Mouse (Mus musculus): Measurements from ENCODE around the gene Ftl1-ps1.

Ftl1-ps1 gene

DNA sequence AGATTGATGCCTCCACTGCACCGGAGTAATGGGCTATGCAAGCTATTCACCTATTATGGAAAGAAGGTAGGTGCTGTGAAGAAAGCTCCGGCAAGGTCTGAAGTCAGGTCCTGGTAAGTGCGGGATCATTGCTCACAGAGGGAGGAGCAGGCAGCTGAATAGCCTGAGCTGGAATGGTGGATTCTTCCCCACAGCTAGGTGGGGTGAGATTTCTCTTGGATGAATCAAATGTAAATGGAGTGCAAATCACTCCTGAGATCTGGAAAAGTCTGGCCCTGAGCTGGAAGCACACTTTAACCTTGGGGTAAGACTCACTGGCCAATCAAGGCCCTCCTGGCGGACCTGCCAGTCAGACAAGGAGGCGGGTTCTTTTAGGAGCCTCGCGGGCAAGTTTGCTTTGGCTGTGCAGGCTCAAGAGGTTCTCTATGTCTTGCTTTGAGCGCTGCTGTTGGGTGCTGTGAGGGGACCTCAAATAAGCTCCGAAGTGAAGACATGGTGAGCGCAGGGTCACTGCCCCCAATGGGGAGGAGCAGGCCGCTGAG is at the start of gene Ftl1-ps1:
Ftl1-ps1 (plus strand) TSS at position 397 of the 542 bp plus-strand sequence.
- DNase-seq, result no peak

- DNase-seq, result no peak
Measured at GRCm38 (mm10) chr13:74350435-74350906, 49.0 kb upstream of the Ftl1-ps1 start.

GRCm38 (mm10) chr13:74356491-74356890 is 43.0 kb upstream of the Ftl1-ps1 start:
- DNase-seq, result no peak

- DNase-seq, result no peak
Measured at GRCm38 (mm10) chr13:74362218-74362617, 37.3 kb upstream of the Ftl1-ps1 start.

DNA sequence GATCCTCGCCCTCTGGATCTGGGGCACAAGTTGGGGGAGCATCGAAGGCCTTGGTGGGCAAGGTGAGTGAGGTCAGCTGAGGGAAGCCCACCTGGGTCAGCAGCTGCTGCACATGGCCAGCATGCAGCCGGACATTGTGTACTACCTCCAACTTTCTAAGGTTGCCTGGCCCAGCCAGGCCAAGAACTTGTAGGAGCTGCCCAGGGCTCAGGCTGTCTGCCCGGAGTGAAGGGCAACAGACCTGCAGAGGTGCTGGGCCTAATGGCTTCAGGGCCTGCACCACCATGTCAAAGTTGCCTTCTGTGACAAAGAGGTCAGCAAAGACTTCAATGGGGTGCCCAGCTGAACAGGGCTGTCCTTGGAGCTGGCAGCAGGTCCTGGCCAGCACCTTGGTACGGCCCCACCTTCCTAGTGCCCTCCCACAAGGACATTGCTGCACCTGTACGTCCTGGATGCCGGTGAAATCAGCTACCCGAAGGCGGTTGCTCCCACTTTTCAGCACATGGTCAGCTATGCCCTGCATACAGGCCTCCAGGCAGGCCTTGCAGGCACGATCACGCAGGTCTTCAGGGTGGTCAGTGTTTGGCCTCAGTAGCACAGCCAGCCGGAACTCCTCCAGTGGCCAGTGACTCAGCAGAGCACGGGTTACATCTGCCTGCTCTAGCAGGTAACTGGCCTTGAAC is 36.2 kb upstream of the Ftl1-ps1 start:
- peak in 1 of 2 experiments; percentile 4 for DNase-seq

DNA sequence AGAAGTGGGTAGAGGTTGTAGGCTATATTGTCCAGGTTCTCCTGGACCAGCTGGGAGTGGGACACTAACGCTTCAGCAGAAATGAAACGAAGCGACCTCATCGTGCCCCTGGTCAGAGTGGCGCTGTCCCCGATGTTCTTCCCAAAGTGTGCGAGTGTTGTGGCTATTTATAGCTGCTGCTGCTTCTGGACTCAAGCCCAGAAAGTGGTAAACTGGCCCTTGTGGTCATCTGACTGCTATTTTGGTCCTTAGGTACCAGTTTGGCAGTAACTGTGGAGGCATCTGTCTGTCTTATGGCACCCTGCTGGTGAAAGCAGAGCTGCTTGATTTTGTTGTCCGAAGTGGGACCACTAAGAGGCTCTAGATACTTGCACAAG is 35.6 kb upstream of the Ftl1-ps1 start, which contains the start of gene Lrrc14b:
Lrrc14b (minus strand) TSS at position 147 of the 377 bp plus-strand sequence.
- DNase-seq, result no peak

- DNase-seq, result no peak
Measured at GRCm38 (mm10) chr13:74381533-74382276, 17.8 kb upstream of the Ftl1-ps1 start.

GRCm38 (mm10) chr13:74382289-74382688 is 17.2 kb upstream of the Ftl1-ps1 start:
- DNase-seq, result no peak

- no peak for DNase-seq
Measured at GRCm38 (mm10) chr13:74389730-74390129, 9.8 kb upstream of the Ftl1-ps1 start.

GRCm38 (mm10) chr13:74390371-74390990 is 9.0 kb upstream of the Ftl1-ps1 start, which contains the start of gene Zfp72:
Zfp72 (minus strand) TSS chr13:74390836.
- DNase-seq, result peak; percentile 28 to 66

GRCm38 (mm10) chr13:74391156-74391555 is 8.3 kb upstream of the Ftl1-ps1 start:
- no peak for DNase-seq

DNA sequence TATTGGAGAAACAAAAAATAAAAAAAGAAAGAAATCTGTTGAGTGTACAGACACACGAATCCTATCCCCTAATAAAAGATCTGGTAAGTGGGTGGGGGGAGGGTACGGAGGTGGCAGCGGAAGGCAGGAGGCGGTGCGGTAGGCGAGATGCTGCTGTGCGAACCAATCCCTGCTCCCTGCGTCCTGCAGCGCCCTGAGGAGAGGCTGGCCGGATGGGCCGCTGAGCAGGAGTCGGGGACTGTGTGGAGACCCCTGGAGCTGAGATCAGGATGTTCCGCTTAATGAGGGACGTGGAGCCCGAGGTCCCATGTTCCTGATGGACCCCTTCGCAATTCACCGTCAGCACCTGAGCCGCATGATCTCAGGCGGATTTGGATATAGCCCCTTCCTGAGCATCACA is 40.4 kb downstream of the Ftl1-ps1 start:
- DNase-seq, result no peak

Data from spleen, adult 18-20 months (tissue).